Mouse (Mus musculus) megakaryocyte-erythroid progenitor cell, adult 5-6 weeks (primary cell): ENCODE results near the gene Tial1. TPM values are rescaled to one million over a fixed set of nuclear protein-coding genes. Genes with fewer than 3 reads are reported as not detected.

Source experiments
- total RNA-seq, 2 experiments: library from RNA; stranded (forward) in 1 of 2; stranded (reverse) in 1 of 2; fragments of 200-1000, 215-1000 nt in 1 of 2; fragments of >200 nt in 1 of 2; fragmentation: Nextera tagmentation in 1 of 2; gene quantifications; 2 replicates each; pipeline ENCODE4 v1.2.3; 2014 to 2017

The Tial1 gene
- total RNA-seq, 2 experiments from 2014 or later = 50.6 to 238 TPM

Other genes starting within 250 kb of the Tial1 start
- gene Armc5, start 224.4 kb downstream of the Tial1 start, total RNA-seq (2014; fragmentation: Nextera tagmentation) = 15.3 and 18.1 TPM in 2 replicates
- gene Armc5, start 224.4 kb downstream of the Tial1 start, total RNA-seq (2017) = 9.2 and 9.8 TPM in 2 replicates
- 2.1 and 3.8 TPM in 2 replicates for gene 9130023H24Rik, start 223.7 kb downstream of the Tial1 start, total RNA-seq (2014; fragmentation: Nextera tagmentation)
- 2.2 and 4.8 TPM in 2 replicates for gene 9130023H24Rik, start 223.7 kb downstream of the Tial1 start, total RNA-seq (2017)
- 2.2 TPM in 1 of 2 replicates, not detected in the other for gene Tgfb1i1, start 214.9 kb downstream of the Tial1 start, total RNA-seq (2014; fragmentation: Nextera tagmentation)
- gene Tgfb1i1, start 214.9 kb downstream of the Tial1 start, total RNA-seq (2017) = 0.27 and 1.3 TPM in 2 replicates
- 0.81 and 1.1 TPM in 2 replicates for gene Slc5a2, start 196.1 kb downstream of the Tial1 start, total RNA-seq (2014; fragmentation: Nextera tagmentation)
- 0.65 and 1.5 TPM in 2 replicates for gene Slc5a2, start 196.1 kb downstream of the Tial1 start, total RNA-seq (2017)
- gene BC017158, start 163.5 kb downstream of the Tial1 start, total RNA-seq (2014; fragmentation: Nextera tagmentation) = 82.5 and 95.0 TPM in 2 replicates
- gene BC017158, start 163.5 kb downstream of the Tial1 start, total RNA-seq (2017) = 30.8 and 50.8 TPM in 2 replicates
- 152 and 177 TPM in 2 replicates for gene Rgs10, start 43.0 kb downstream of the Tial1 start, total RNA-seq (2014; fragmentation: Nextera tagmentation)
- 119 and 210 TPM in 2 replicates for gene Rgs10, start 43.0 kb downstream of the Tial1 start, total RNA-seq (2017)
- gene Bag3, start 61.9 kb upstream of the Tial1 start, total RNA-seq (2014; fragmentation: Nextera tagmentation) = 11.0 and 12.7 TPM in 2 replicates
- gene Bag3, start 61.9 kb upstream of the Tial1 start, total RNA-seq (2017) = 6.5 and 14.2 TPM in 2 replicates
- gene Inpp5f, start 149.6 kb upstream of the Tial1 start, total RNA-seq (2014; fragmentation: Nextera tagmentation) = 8.8 and 11.5 TPM in 2 replicates
- gene Inpp5f, start 149.6 kb upstream of the Tial1 start, total RNA-seq (2017) = 4.6 and 9.4 TPM in 2 replicates